Mouse (Mus musculus): ENCODE data around the gene Zmym5. TPM values are rescaled to one million over a fixed set of nuclear protein-coding genes. Genes with fewer than 3 reads are reported as not detected.

The Zmym5 gene
- total RNA-seq (2023), result 10 to 100 TPM; 27.1 to 29.3 TPM

GRCm38 (mm10) chr14:56811701-56812339, at the start of gene Zmym5:
Zmym5 (minus strand) TSS chr14:56811716.

DNA sequence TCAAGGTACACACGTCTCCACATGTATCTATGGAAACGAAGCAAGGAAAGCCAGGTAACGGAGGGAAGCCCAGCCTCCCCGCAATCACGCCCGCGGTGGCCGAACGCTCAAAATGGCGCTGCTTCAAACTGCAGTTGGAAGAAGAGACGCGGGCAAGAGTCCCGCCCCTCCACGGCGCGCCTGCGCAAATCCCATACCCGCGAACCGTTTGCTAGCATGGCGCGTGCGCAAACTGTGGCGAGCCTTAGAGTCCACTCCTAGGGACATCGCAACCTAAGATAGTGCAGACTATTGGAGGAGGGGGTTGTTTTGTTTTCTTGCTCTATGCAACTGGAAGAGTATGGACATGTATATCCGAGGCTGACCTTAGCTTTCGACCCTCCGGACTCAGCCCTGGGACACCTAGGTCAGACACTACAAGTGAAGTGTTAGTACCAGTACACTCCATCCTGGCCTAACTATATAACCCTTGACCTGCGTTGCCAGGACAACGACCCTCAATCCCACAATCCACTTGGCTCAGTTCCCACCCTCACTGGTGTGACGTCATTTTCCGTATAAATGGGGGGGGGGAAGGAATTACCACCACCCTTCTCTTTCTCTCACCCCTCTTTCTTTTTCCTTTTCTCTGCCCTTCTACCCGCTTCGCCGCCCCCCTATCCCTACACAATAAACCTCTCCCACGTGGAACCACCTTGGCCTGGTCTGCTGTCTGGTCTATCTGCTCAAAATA, 33.1 kb downstream of the Zmym5 start, which contains the start of gene Pspc1:
Pspc1 (minus strand) TSS at position 117 of the 733 bp plus-strand sequence.

Other genes with a start within 250 kb of the Zmym5 start
- gene Cenpj, start 236.3 kb downstream of the Zmym5 start, total RNA-seq (2023), result 10 to 100 TPM; 13.8 to 17.9 TPM
- 10 to 100 TPM; 59.2 to 59.9 TPM for gene Parp4, start 236.1 kb downstream of the Zmym5 start, total RNA-seq (2023)
- 10 to 100 TPM; 11.7 to 13.1 TPM for gene Mphosph8, start 143.5 kb downstream of the Zmym5 start, total RNA-seq (2023)
- 10 to 100 TPM; 47.1 to 49.2 TPM for gene Pspc1, start 33.4 kb downstream of the Zmym5 start, total RNA-seq (2023)
- gene Zmym2, start 74.9 kb upstream of the Zmym5 start, total RNA-seq (2023), result 10 to 100 TPM; 64.6 to 66.9 TPM
- not detected for gene Gja3, start 246.4 kb upstream of the Zmym5 start, total RNA-seq (2023)

Measured in neutrophil, adult 59 days (primary cell).